Mouse (Mus musculus) limb, embryonic 11.5 days (tissue): ENCODE measurements around the gene Vmn2r61. TPM values are rescaled to one million over a fixed set of nuclear protein-coding genes. Genes with fewer than 3 reads are reported as not detected.

ENCODE experiments used
- ATAC-seq: fragments of 200-750 bp; cut with Nextera tagmentation; 2 replicates; pipeline ENCODE4 v1.8.0; 2017; ENCODE audit warnings: low read depth; ENCODE audit not compliant: insufficient number of reproducible peaks, low FRiP score, low TSS enrichment
- DNase-seq: peaks from one replicate; pipeline ENCODE4 v3.0.0-alpha.2; 2015; ENCODE audit warnings: low spot score
- H3K27ac ChIP-seq: fragments of 300-500 bp; sonication (generic); replicated peaks from 2 replicates; pipeline ENCODE4 v1.5.1; 2014; ENCODE audit warnings: low read depth, mild to moderate bottlenecking, low read length
- H3K27me3 ChIP-seq: fragments of 300-500 bp; sonication (generic); 2 replicates; pipeline ENCODE4 v1.6.1; 2014; ENCODE audit warnings: mild to moderate bottlenecking, low read length, mixed read lengths; ENCODE audit not compliant: control insufficient read depth, insufficient read depth
- H3K36me3 ChIP-seq: fragments of 300-500 bp; sonication (generic); 2 replicates; pipeline ENCODE4 v1.6.1; 2014; ENCODE audit warnings: mild to moderate bottlenecking, low read length, moderate library complexity, mixed read lengths; ENCODE audit not compliant: control insufficient read depth, insufficient read depth
- H3K4me1 ChIP-seq: fragments of 300-500 bp; sonication (generic); 2 replicates; pipeline ENCODE4 v1.6.1; 2014; ENCODE audit warnings: low read length, mixed read lengths; ENCODE audit not compliant: control insufficient read depth, insufficient read depth
- H3K4me2 ChIP-seq: fragments of 300-500 bp; sonication (generic); 2 replicates; pipeline ENCODE4 v1.6.1; 2014; ENCODE audit warnings: low read depth, mild to moderate bottlenecking, moderate library complexity; ENCODE audit not compliant: severe bottlenecking
- H3K4me3 ChIP-seq: fragments of 300-500 bp; sonication (generic); 2 replicates; pipeline ENCODE4 v1.5.1; 2014; ENCODE audit warnings: low read depth, low read length
- H3K9ac ChIP-seq: fragments of 300-500 bp; sonication (generic); 2 replicates; pipeline ENCODE4 v1.6.1; 2014; ENCODE audit warnings: mild to moderate bottlenecking, low read length
- H3K9me3 ChIP-seq: fragments of 300-500 bp; sonication (generic); 2 replicates; pipeline ENCODE4 v1.6.1; 2016; ENCODE audit warnings: low read length; ENCODE audit not compliant: control insufficient read depth
- WGBS: fragments of 180-500 bp; shearing (Covaris S2); extraction: QIAGEN DNeasy Blood & Tissue Kit; methylation state at CpG from one replicate; pipeline ENCODE4 v1.1.7; 2014; 5-methylcytosine and 5-hydroxymethylcytosine counted together
- polyA plus RNA-seq: library from polyadenylated mRNA; unstranded; fragments of >200 nt; fragmentation: Nextera tagmentation; extraction: Ambion mirVana; gene quantifications from 2 replicates; pipeline ENCODE4 v1.2.1, GENCODE M21; 2014

The Vmn2r61 gene
- polyA plus RNA-seq = not detected in 2 replicates

DNA sequence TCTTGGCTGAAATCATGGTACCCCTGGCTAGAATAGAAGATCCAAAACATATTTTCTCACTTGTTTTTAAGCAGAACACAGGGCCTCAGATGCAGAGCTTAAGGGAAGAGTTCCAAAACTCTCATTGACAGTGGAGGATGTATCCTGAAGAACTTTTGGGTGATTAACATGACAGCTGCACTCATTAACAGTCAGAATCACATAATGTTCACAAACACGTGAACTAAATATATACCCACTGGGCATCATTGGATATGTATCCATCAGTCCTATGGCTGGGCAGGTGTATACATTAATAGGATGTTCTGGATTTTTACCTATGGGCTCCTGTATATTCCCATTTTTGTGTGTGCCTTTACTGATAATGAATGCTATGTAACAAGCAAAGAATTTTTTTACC, at the start of gene Vmn2r61:
TSS of gene Vmn2r61 (plus strand) at position 301 of the 400 bp plus-strand sequence.
- Histone ChIP-seq H3K36me3 (no peaks in the 10 kb centered on the region), H3K27ac (no peak within 1 kb of the TSS), H3K4me3 (no peak within 1 kb of the TSS), H3K9me3 (peaks cover 1% of the 10 kb centered on the region; the same call in 1 of the 2 replicates), H3K4me2 (no peak within 1 kb of the TSS), H3K27me3 (no peaks in the 10 kb centered on the region), H3K9ac (no peak within 1 kb of the TSS), H3K4me1 (no peaks in the 10 kb centered on the region)
- ATAC-seq (no peak), DNase-seq (no peak)
- WGBS = 85% methylated on average over 1 of the region's 1 CpGs

Other genes starting within 250 kb of the Vmn2r61 start
- not detected in 2 replicates for gene Vmn2r59, start 201.0 kb upstream of the Vmn2r61 start, polyA plus RNA-seq
- not detected in 2 replicates for gene Vmn2r60, start 152.3 kb upstream of the Vmn2r61 start, polyA plus RNA-seq
- gene 4933421I07Rik, start 188.1 kb downstream of the Vmn2r61 start, polyA plus RNA-seq = not detected in 2 replicates
- 14.3 and 16.4 TPM in 2 replicates for gene Zfp141, start 245.7 kb downstream of the Vmn2r61 start, polyA plus RNA-seq